Mouse (Mus musculus) kidney, adult 9 months (tissue): Measurements from ENCODE around the gene Etv6.
"Not testable (repeated sequence)": the region's sequence is repeated elsewhere in the genome, so short reads cannot be mapped to it uniquely, and the experiment has no call there.

Source experiments
- DNase-seq: peaks from one replicate; pipeline ENCODE4 v3.0.0; 2022

Gene Etv6

DNA sequence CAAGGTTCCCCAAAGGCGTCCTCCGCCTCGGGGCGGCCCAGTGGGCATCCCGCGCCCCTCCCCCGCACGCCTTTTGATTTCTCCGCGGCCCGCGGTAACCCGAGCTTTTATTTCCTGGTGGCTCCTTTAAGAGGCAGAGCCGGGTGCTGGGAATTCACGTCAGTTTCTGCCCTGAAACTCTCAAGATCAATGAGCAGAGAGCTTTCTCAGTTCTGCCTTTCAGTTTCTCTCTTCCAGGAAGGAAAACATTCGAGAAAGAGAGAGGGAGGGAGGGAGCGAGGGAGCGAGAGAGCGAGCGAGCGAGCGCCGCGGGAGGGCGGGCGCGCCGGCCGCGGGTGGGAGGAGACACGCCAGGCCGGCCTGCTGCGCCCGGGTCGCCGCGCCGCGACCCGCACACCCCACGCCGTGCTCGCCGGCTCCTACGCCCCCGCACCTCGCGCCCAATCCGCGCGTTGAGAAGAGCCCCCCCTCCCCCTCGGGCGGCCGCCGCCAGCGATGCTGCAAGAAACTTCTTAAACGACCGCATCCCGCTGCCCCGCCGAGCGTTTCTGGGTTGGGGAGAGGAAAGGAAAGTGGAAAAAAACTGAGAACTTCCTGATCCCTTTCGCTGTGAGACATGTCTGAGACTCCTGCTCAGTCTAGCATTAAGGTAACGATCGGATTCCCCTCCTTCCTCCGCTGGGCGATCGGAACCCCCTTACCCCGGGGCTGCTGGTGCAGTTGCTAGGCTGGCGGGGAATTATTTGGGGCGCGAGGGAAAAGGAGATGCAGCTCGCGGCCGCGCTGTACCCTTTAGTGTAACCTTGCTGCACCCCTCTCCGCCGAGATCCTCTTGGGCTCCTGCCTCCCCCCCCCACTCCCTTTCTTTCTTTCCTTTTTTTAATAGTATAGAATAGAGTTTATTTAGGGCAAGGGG is at the start of gene Etv6:
TSS of gene Etv6 (plus strand) at position 211 of the 916 bp plus-strand sequence.
- DNase-seq, result peak; percentile 89

DNA sequence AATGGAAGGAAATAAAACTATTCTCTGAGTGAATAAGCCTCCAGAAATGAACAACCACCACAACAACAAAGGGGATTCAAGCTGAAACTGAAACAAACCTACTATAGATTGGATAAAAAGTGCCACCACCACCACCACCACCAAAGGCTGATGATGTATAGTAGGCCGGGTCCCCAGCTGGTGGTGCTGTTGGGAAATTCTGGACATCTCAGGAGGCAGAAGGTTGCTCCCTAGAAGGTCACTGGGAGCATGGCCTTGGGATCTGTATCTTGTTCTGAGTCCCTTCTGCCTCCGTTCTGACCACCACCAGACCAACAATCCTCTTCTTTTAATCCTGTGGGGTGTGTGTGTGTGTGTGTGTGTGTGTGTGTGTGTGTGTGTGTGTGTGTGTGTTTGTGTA is 49.3 kb upstream of the Etv6 start:
- peak; percentile 11 for DNase-seq

DNA sequence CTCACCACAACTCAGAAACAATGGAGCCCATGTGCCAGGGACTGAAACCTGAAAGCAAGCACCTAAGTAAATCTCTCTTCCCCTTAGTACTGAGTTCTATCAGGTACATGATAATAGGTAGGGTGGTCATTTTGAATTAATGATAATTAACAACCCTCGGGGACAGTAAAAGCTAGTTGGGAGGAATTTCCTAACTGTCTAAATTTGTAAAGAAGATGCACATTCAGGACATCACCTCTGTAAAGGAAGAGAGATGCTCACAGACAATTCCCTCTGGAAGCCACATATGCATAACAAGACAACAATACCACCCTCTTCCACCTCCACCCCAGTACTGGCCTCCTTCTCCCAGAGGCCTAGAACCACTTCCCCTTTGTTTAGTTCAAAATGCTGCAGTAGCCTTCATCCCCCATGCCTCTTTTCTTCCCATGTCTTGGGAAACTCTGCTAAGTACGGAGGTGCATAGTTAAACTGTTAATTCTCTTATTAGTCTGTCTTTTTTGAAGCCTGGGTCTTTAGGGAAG is 48.4 kb upstream of the Etv6 start:
- no peak for DNase-seq

DNA sequence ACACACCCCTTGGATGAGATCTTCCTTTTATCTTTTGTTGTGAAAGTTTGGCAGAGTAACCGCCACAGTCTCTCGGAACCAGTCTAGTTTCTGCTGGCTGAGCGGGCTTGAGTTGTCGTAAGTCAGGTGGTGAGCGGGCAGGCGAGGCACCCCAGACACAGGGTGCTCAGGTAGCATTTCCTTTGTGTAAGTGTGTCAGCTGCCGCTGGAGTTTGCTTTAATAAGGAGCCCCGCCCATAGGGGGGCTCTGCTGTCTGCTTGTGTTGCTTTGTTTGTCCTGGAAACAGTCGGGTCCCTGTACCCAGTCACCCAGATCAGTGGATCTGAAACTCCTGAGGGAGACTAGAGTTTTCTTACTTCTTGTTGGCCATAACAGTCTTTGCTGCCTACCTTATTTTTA is 47.5 kb upstream of the Etv6 start:
- no peak for DNase-seq

DNA sequence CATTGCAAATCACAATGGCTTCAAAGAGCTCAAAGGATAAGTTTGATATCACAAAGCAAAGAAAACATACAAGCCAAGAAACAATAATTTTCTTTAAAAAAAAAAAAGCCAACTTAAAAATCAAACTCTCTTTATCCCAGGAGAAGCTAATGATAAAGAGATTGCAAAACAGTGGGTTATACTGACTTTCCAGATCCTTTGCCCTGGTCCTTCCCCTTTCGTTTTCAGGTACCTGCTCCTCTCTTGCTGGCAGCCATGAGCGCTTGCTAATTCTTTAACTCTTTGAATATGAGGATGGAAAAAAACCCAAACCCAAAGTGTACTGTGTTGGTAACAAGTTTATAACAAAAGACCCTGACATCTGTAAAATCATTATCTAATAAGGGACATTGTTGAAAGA is 38.0 kb upstream of the Etv6 start:
- DNase-seq, result no peak

DNA sequence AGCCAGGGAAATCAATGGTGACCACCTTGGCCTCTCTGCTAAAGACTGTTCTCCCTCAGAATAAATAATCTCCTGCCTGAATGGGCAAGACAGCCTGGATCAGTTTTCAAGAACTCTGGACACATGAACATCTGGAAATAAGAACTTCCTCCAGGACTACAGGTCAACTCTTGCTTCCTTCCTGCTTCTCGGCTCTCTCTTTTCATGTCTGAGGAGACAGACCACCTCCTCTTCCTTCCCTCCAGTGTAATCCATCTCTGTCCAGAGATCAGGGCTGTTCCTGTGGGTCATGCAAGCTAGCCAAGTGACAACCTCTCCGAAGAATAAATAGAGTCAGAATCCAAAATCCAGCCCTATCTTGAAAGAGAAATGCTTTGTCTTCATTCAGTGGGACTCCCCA is 37.6 kb upstream of the Etv6 start:
- peak; percentile 45 for DNase-seq

DNA sequence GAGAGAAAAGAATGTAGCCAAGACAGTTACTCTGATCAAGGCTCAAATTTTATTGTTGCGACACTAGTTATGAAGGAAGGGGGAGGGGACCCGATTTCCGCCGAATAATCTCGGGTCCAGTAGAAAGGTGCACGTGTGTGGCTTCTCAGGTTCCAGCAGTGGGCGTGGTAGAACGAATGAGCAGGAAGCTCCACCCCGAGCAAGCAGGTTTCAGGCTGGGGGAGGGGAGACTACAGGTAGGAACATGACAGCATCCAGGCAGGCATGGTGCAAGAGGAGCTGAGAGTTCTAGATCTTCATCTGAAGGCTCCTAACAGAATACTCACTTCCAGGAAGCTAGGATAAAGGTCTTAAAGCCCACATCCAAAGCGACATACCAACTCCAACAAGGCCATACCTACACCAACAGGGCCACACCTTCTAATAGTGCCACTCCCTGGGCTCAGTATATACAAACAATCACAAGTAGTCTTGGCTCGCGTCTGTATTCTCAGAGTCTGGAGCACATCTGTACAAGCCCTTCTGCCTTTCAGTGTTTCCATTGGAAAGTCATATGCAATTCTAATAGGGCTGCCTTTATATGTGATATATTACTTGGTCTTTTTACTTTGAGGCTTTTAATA is 20.9 kb upstream of the Etv6 start:
- not testable (repeated sequence) for DNase-seq

DNA sequence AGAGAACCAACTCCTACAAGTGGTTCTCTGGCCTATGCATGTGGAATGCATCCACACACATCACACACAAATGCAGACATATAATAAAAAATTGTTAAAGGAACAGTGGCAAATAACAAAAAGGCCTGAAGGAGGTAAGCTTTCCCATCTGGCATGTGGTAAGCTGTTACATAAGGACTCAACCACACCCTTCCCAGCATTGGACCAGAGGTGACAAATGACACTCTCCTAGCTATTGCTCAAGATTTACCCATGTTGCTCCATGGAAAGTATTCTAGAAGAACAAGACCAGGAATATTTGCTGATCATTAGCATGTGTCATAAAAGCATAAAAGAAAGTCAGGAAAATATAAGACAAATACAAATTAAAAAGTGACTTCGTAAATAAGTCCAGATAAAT is 16.7 kb upstream of the Etv6 start:
- no peak for DNase-seq

DNA sequence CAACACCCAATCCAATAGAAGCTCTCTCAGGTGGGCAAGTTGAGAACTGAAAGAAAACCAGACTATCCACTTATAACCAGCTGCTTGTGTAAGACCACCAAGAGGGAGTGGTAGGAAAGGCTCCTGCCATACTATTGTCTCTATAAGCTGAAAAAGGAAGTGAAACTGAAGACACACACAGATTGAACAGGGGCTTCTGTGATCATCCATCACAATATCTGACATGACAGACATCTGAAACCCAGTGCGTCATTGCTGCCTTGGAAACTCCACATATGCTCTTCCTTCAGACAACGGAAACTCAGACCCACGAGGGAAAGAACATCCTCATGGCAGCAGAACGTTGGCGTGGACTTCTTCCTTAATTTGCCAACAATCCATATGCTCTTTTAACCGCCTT is 14.7 kb upstream of the Etv6 start:
- no peak for DNase-seq

DNA sequence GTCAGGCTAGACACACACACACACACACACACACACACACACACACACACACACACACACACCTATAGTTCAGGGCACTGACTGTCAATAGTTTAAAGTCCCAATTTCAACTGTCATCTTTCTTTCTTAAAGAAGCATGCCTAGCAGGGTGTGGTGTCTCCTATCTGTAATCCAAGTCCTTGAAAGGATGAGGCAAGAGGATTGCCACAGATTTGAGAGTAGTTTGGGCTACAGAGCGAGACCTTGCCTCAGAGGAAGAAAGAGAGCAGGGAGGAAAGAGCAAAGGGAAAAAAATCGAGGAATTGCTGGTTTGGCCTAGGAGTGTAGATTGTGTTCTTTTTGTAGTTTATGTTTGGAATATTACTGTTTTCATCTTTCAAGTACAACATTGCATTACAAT is 9.2 kb upstream of the Etv6 start:
- no peak for DNase-seq

DNA sequence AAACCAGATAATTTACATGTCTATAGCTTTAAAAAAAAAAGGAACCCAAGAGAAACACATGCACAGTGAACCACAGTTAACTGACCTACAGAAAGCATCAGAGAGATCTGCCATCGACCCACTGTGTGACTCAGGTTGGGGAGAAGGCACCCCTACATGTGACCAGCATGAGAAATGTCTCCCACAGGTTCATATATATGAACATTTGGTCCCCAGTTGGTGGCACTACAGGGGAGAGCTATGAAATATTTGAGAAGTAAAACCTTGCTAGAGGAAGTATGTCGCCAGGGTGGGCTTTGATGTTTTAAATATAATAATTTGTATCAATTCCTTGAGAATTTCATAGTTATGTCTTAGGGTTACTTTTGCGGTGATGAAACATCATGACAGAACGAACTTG is 8.5 kb upstream of the Etv6 start:
- no peak for DNase-seq

DNA sequence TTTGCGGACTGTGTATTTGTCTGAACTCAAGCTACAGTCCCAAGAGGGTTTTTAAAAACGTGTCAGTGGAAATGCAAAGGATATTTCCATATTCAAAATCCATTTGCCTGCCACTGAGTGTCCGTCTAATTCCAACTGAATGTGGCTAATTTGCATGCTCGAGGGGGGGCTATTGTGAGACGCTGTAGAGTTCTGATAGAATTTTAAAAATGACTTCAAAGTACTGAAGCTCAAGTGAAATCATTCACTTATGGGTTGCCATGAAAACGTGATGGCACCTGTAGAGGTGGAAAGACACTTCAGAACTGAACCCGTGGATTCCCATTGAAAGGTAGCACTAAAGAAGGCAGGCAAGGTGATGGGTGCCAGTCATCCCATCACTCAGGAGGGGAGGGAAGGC is 3.0 kb upstream of the Etv6 start:
- DNase-seq, result no peak

DNA sequence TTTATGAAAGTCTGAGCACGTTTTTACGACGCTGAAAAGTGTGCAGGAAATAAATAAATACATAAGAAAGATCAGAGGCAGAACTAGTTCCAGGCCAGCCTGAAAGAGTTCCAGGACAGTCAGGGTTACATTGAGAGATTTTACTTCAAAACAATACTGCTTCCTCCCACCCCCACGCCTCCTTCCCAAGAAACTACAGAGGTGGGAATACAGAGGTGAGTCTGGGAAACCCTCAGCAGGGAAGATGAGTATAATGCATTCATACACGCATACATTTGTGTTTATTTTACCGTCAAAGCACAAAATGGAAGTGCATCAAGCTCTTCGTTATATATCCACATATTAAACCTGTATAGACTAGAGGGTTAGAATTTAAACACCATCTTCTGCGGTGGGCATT is 1.1 kb upstream of the Etv6 start:
- peak; percentile 36 for DNase-seq

DNA sequence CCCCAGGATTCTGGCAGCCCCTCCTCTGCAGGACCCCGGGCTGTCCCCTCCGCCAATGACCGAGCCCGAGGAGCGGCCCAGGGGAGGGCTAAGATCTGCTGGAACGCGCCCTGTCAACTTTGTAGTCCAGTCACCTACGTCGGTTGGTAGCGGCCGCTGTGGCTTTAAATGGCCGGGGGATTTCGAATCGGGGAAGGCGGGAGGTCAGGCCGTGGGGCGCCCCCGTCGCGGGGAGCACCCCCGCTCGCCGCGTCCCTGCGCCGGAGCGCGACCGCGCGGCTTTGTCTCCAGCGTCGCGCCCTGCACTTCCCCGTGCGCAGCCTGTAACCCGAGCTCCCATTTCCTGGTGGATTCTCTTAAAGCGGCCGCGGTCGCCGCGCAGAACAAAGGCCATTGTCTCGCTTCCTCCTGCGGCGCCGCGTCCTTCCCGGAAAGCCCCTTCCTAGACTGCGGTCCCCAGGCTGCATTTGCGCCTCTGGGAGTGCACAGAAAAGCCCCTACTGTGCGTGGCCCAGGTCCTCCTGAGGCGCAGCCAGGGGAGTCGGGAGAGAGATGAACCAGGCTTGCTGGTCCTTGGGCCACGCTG is 503 bp upstream of the Etv6 start:
- peak; percentile 85 for DNase-seq

DNA sequence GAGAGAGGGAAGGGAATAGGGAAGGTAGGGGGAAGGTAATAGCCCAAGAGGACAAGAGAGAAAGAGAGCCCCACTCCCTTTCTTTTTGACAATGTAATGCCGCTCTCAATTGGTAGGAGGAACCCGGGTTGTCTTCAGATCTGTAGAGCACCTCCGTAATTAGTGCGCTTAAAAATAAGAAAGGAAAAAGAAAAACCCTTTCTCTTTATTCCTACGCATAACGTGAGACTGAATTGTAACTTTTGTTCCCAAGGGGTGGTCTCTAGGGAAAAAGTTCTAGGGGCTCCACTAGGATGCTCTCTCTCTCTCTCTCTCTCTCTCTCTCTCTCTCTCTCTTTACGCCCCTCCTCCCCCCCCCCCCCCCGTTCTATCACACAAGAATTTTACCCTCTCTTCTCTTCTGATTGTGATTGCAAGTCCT is 1.0 kb downstream of the Etv6 start:
- no peak for DNase-seq

DNA sequence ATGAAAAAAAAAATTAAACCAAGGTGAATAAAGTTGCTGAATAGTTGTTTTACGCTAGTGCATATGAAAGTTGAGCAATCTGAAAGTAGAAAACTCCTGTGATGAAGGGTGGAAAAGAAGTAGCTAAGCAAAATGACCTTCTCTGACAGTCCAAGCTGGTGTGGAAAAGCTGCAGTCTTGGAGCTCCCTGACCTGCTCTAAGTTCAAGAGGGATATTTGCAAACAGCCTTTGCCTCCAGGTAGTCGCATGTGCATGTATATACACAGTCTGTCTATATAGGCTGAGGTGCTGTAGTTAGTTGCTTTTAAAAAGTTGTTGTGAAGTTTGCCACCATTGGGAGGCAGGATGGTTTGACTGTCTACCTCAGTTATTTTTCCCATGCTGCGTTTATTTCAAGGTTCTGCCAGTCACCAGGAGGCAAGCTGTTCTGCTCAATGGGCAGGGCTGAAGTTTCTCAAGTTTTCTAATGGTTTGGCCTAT is 1.5 kb downstream of the Etv6 start:
- DNase-seq, result peak; percentile 46

DNA sequence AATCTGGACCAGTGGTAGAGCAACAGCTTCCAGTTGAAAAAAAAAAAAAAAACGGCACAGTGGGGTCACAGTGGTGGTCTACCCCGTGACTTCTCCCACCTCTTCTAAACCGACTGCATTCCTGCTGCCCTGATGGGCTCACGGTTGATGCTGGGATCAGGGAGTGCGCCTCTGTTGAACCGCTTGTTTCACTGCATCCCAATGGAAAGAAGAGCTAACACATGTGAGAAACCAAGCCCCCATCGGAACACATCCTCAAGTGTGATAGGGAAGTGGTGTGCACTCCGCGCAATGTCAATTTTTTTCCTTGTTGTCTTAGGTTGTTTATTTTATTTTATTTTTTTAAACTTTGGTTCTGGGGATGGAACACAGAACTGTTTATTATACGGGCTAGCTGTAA is 2.5 kb downstream of the Etv6 start:
- no peak for DNase-seq

DNA sequence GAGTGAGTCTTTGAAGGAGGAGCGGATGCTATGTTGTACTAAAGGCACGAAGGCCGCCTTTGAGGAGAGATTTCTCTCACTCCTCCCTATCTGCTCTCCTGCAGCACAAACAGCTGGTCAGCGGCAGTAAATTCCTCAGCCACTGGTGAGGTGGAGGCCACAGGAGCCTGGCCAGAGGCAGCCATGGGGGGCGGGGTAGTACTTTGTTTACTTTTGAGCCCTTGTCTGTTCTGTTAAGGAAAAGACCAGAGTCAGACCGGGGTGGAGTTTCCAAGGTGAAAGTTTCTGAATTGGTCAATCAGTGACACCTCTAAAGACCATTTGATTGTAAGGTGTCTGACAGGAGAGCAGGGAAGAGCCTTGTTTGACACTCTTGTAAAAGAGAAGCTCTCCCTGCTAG is 3.4 kb downstream of the Etv6 start:
- peak; percentile 93 for DNase-seq

DNA sequence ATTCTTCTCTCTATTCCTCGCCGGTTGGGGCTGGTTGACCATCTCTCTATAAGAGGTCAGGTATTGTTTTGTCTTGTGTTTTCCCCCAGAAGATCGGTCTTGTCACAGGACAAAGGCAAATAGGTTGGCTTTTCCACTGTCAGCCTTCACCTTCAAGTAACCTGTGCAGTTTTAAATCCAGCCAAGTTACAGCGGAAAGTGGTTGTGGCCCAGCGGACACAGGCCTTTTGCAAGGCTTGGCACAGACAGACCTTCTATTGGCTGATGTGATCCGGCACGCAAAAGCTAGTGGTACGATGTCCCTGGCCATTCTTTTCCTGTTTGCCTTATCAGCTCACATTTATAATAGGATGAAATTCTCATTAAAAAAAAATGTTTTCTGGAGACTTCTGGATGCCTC is 3.9 kb downstream of the Etv6 start:
- peak; percentile 50 for DNase-seq

DNA sequence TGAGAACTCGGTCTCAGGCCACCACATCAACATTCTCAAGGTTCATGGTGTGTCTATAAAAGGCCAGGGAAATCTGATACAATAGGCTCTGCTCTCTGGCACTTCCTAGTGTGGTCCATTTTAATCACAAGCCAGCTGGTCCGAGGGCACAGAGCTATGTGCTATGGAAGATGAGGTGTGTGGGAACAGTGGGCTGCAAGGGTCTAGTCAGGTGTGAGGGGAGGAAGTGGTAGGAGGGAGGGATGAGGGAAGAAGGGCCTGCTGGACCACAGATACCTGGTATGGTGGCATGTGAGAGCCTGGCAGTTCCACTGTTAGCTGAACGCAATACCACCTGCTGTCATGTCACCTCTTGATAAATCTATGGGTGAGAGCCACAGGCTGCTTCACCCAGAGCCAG is 4.8 kb downstream of the Etv6 start:
- DNase-seq, result no peak

DNA sequence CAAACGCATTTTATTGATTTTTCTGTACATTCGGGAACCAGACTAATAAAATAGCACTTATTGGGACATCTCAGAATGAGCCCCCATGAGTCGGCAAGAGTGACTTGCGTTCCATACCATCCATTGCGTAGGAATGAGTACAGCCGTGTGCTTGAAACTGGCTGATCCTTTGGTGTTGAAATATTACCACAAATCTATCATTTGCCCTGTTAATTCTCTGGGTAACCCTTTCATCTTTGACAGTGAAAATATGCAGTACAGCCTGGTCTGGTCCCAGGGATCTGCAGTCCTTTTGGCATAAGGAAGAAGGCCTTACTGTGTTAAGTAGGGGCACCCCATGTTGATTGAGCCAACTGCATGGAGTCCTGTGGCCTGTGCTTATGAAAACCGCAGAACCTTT is 5.8 kb downstream of the Etv6 start:
- DNase-seq, result no peak

DNA sequence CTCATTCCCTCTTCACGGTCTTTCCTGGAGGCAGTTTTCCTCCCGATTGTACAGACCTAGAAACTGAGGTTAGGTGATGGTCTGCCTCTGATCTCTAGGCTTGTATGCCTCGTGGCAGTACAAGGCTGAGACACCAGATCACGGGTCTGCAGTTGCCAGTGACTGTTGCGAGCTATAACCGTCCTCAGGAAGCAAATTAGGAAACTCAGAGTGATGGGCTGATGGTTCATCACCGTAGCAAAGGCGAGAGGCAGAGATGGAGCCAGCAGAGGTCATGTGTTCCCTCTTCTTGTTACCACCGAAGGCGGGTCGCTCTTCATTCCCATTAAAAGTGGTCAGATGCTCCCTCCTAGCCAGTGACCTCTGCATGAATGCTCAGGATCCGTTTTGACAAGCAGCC is 6.4 kb downstream of the Etv6 start:
- no peak for DNase-seq

DNA sequence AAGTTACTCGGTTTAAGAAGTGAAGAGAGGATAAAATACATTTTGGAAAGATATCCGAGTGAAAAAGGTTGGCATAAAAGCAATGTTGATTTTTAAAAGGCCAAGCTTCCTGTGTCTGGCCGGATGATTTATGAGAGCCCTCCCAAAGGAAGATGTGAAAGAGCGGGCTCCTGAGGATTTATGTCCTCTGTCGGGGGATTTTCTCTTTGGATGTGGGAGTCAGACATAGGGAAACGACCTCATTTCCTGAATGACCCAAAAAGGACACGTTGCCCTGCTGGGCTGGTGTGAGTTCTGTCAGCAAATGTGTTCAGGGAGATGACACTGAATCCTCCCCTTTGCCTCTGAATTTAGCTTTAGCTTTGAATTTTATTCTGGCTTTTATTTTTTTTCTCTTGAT is 8.0 kb downstream of the Etv6 start:
- peak; percentile 74 for DNase-seq
